Mouse (Mus musculus): ENCODE results near the gene Ifnk. TPM values are rescaled to one million over a fixed set of nuclear protein-coding genes. Genes with fewer than 3 reads are reported as not detected.

Gene Ifnk
- 0.55 and 0.65 TPM in 2 replicates for polyA plus RNA-seq (2014; fragmentation: Nextera tagmentation; extraction: Ambion mirVana)

GRCm38 (mm10) chr4:35151756-35152155, at the start of gene Ifnk:
TSS of gene Ifnk (plus strand) at chr4:35152056.
- Histone ChIP-seq H3K36me3 (ENCODE audit: control insufficient read depth, insufficient read depth, low read length) (no peaks in the 10 kb centered on the region), H3K4me3 (ENCODE audit: low read depth, low read length) (no peak within 1 kb of the TSS), H3K9ac (replicated peaks; ENCODE audit: low read depth, low read length) (no peak within 1 kb of the TSS), H3K4me1 (ENCODE audit: control insufficient read depth, insufficient read depth, low read length) (peaks cover 5% of the 10 kb centered on the region; the same call in 1 of the 2 replicates), H3K27me3 (ENCODE audit: control insufficient read depth, insufficient read depth, low read length) (no peaks in the 10 kb centered on the region), H3K27ac (ENCODE audit: low read length) (no peak within 1 kb of the TSS), H3K4me2 (replicated peaks; ENCODE audit: low read depth, low read length) (no peak within 1 kb of the TSS), H3K9me3 (ENCODE audit: control insufficient read depth, low read depth, low read length) (no peaks in the 10 kb centered on the region)
- ATAC-seq (ENCODE audit: insufficient number of reproducible peaks, insufficient read depth, low FRiP score, low read depth) = no peak
- WGBS = 86% methylated on average over 4 of the region's 4 CpGs

DNA sequence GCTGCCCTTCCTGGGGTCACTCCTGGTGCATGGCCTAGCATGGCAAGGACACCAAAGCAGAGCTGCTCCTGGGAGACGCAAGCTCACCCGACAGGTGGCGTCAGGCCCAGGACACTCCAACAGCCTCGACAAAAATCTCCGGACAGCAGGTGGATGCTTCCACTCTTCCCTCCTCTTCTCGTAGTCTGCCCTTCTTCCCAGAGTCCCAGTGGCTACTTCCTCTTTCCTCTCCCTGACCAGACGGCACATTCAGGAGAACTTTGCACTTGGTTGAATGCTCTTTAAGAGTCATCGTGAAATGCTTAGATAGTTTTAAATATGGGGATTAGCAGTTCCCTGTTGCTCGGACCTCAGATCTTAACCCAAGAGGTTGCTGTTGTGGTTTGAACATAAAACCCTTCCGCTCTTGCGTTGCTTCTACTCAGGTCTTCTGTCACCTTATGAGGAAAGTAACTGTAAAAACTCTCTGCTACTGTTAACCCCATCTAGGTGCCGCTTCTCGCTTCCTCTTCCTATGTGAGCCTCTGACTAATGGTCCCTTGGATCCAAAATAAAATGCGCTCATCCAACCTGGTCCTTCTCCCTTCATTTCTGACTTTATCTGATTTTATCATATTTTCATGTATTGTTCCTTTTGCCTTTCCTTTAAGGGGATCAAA, 46.6 kb upstream of the Ifnk start:
- Histone ChIP-seq H3K4me1 (ENCODE audit: control insufficient read depth, insufficient read depth, low read length) (peaks cover 10% of the 10 kb centered on the region; the same call in 1 of the 2 replicates), H3K4me2 (replicated peaks; ENCODE audit: low read depth, low read length) (no peak overlapping the region), H3K27me3 (ENCODE audit: control insufficient read depth, insufficient read depth, low read length) (no peaks in the 10 kb centered on the region), H3K36me3 (ENCODE audit: control insufficient read depth, insufficient read depth, low read length) (no peaks in the 10 kb centered on the region), H3K27ac (ENCODE audit: low read length) (no peak overlapping the region), H3K9ac (replicated peaks; ENCODE audit: low read depth, low read length) (no peak overlapping the region), H3K9me3 (ENCODE audit: control insufficient read depth, low read depth, low read length) (no peaks in the 10 kb centered on the region), H3K4me3 (ENCODE audit: low read depth, low read length) (no peak overlapping the region)
- 80% methylated on average over 14 of the region's 14 CpGs for WGBS
- no peak for ATAC-seq (ENCODE audit: insufficient number of reproducible peaks, insufficient read depth, low FRiP score, low read depth)

GRCm38 (mm10) chr4:35112452-35112851, 39.4 kb upstream of the Ifnk start:
- H3K36me3 ChIP-seq (ENCODE audit: control insufficient read depth, insufficient read depth, low read length) = no peaks in the 10 kb centered on the region
- H3K27ac ChIP-seq (ENCODE audit: low read length) = no peak overlapping the region
- H3K27me3 ChIP-seq (ENCODE audit: control insufficient read depth, insufficient read depth, low read length) = no peaks in the 10 kb centered on the region
- no peaks in the 10 kb centered on the region for H3K9me3 ChIP-seq (ENCODE audit: control insufficient read depth, low read depth, low read length)
- peaks cover 12% of the 10 kb centered on the region; the same call in 1 of the 2 replicates for H3K4me1 ChIP-seq (ENCODE audit: control insufficient read depth, insufficient read depth, low read length)
- H3K9ac ChIP-seq (replicated peaks; ENCODE audit: low read depth, low read length) = no peak overlapping the region
- no peak overlapping the region for H3K4me3 ChIP-seq (ENCODE audit: low read depth, low read length)
- no peak for ATAC-seq (ENCODE audit: insufficient number of reproducible peaks, insufficient read depth, low FRiP score, low read depth)
- H3K4me2 ChIP-seq (replicated peaks; ENCODE audit: low read depth, low read length) = no peak overlapping the region
- WGBS = 76% methylated on average over 4 of the region's 4 CpGs

- Histone ChIP-seq H3K9ac (replicated peaks; ENCODE audit: low read depth, low read length) (no peak overlapping the region), H3K4me3 (ENCODE audit: low read depth, low read length) (no peak overlapping the region), H3K27ac (ENCODE audit: low read length) (no peak overlapping the region; the same call in 1 of the 2 replicates), H3K36me3 (ENCODE audit: control insufficient read depth, insufficient read depth, low read length) (no peaks in the 10 kb centered on the region), H3K4me1 (ENCODE audit: control insufficient read depth, insufficient read depth, low read length) (peaks cover 12% of the 10 kb centered on the region; the same call in 1 of the 2 replicates), H3K4me2 (replicated peaks; ENCODE audit: low read depth, low read length) (no peak overlapping the region), H3K9me3 (ENCODE audit: control insufficient read depth, low read depth, low read length) (no peaks in the 10 kb centered on the region), H3K27me3 (ENCODE audit: control insufficient read depth, insufficient read depth, low read length) (no peaks in the 10 kb centered on the region)
- ATAC-seq (ENCODE audit: insufficient number of reproducible peaks, insufficient read depth, low FRiP score, low read depth) = no peak; the same call in 1 of the 2 replicates
- 50% methylated on average over 13 of the region's 13 CpGs for WGBS
Measured at GRCm38 (mm10) chr4:35113516-35114248, 38.2 kb upstream of the Ifnk start.

DNA sequence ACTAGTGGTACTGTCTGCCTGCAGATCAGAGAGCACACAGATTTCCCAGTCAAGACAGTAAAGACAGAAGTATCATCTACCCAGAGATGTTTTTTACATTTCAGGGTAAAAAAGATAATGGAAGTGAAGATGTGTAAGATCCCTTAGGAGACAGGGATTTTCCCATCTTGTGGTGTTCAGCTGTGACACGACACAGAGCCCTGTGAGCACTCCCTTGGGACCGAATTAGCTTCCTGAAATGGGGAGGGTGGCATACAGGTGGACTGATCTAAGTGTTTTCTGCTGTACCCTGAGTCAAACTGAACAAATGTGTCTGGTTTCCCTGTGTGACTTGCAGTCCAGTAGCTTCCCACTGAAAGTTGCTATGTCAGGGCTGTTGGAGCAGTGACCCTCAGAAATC, 36.9 kb upstream of the Ifnk start:
- Histone ChIP-seq H3K4me2 (replicated peaks; ENCODE audit: low read depth, low read length) (no peak overlapping the region), H3K9me3 (ENCODE audit: control insufficient read depth, low read depth, low read length) (no peaks in the 10 kb centered on the region), H3K4me3 (ENCODE audit: low read depth, low read length) (no peak overlapping the region), H3K27ac (ENCODE audit: low read length) (no peak overlapping the region), H3K36me3 (ENCODE audit: control insufficient read depth, insufficient read depth, low read length) (no peaks in the 10 kb centered on the region), H3K27me3 (ENCODE audit: control insufficient read depth, insufficient read depth, low read length) (no peaks in the 10 kb centered on the region), H3K9ac (replicated peaks; ENCODE audit: low read depth, low read length) (no peak overlapping the region), H3K4me1 (ENCODE audit: control insufficient read depth, insufficient read depth, low read length) (peaks cover 19% of the 10 kb centered on the region; the same call in 1 of the 2 replicates)
- WGBS = 90% methylated on average over 2 of the region's 2 CpGs
- no peak for ATAC-seq (ENCODE audit: insufficient number of reproducible peaks, insufficient read depth, low FRiP score, low read depth)

GRCm38 (mm10) chr4:35115933-35116332, 35.9 kb upstream of the Ifnk start:
- no peak overlapping the region for H3K4me2 ChIP-seq (replicated peaks; ENCODE audit: low read depth, low read length)
- H3K4me3 ChIP-seq (ENCODE audit: low read depth, low read length) = no peak overlapping the region
- H3K9me3 ChIP-seq (ENCODE audit: control insufficient read depth, low read depth, low read length) = no peaks in the 10 kb centered on the region
- H3K4me1 ChIP-seq (ENCODE audit: control insufficient read depth, insufficient read depth, low read length) = peaks cover 20% of the 10 kb centered on the region
- ATAC-seq (ENCODE audit: insufficient number of reproducible peaks, insufficient read depth, low FRiP score, low read depth) = no peak
- H3K27me3 ChIP-seq (ENCODE audit: control insufficient read depth, insufficient read depth, low read length) = no peaks in the 10 kb centered on the region
- 71% methylated on average over 6 of the region's 6 CpGs for WGBS
- H3K36me3 ChIP-seq (ENCODE audit: control insufficient read depth, insufficient read depth, low read length) = no peaks in the 10 kb centered on the region
- H3K9ac ChIP-seq (replicated peaks; ENCODE audit: low read depth, low read length) = no peak overlapping the region
- no peak overlapping the region for H3K27ac ChIP-seq (ENCODE audit: low read length)

DNA sequence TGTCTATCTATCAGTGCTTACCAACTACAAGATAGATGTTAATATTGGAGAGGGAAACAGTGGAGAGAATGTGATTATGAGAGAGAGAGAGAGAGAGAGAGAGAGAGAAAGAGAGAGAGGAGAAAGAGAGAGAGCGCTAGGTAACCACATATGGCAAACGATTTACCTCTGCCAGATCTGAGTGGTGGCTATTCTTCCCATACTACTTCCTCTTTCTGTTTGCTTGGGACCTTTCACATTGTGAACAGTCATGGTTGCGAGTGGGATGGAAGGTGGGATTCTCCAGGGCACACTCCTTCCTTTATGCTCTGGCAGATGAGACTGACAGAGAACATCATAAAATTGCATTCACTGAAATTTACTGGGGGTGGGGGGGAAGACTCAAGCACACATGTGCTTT, 34.7 kb upstream of the Ifnk start:
- Histone ChIP-seq H3K27ac (ENCODE audit: low read length) (no peak overlapping the region), H3K4me1 (ENCODE audit: control insufficient read depth, insufficient read depth, low read length) (peaks cover 30% of the 10 kb centered on the region), H3K4me3 (ENCODE audit: low read depth, low read length) (no peak overlapping the region), H3K36me3 (ENCODE audit: control insufficient read depth, insufficient read depth, low read length) (no peaks in the 10 kb centered on the region), H3K27me3 (ENCODE audit: control insufficient read depth, insufficient read depth, low read length) (no peaks in the 10 kb centered on the region), H3K9ac (replicated peaks; ENCODE audit: low read depth, low read length) (no peak overlapping the region), H3K4me2 (replicated peaks; ENCODE audit: low read depth, low read length) (no peak overlapping the region), H3K9me3 (ENCODE audit: control insufficient read depth, low read depth, low read length) (no peaks in the 10 kb centered on the region)
- WGBS = 93% methylated on average over 3 of the region's 3 CpGs
- ATAC-seq (ENCODE audit: insufficient number of reproducible peaks, insufficient read depth, low FRiP score, low read depth) = no peak

- Histone ChIP-seq H3K4me3 (ENCODE audit: low read depth, low read length) (no peak overlapping the region), H3K4me1 (ENCODE audit: control insufficient read depth, insufficient read depth, low read length) (peaks cover 34% of the 10 kb centered on the region), H3K4me2 (replicated peaks; ENCODE audit: low read depth, low read length) (no peak overlapping the region), H3K27ac (ENCODE audit: low read length) (0 out of 2 replicates have a peak overlapping the region, but pooled peaks have one; percentile 2), H3K36me3 (ENCODE audit: control insufficient read depth, insufficient read depth, low read length) (no peaks in the 10 kb centered on the region), H3K9me3 (ENCODE audit: control insufficient read depth, low read depth, low read length) (no peaks in the 10 kb centered on the region), H3K9ac (replicated peaks; ENCODE audit: low read depth, low read length) (no peak overlapping the region), H3K27me3 (ENCODE audit: control insufficient read depth, insufficient read depth, low read length) (no peaks in the 10 kb centered on the region)
- ATAC-seq (ENCODE audit: insufficient number of reproducible peaks, insufficient read depth, low FRiP score, low read depth) = no peak
- 62% methylated on average over 2 of the region's 2 CpGs for WGBS
Measured at GRCm38 (mm10) chr4:35118851-35119250, 33.0 kb upstream of the Ifnk start.
